Mouse (Mus musculus): ENCODE data around the gene Eif4b. TPM values are rescaled to one million over a fixed set of nuclear protein-coding genes. Genes with fewer than 3 reads are reported as not detected.

Gene Eif4b
- polyA plus RNA-seq, 1 experiment from 2014 or later, result 98.8 TPM

DNA sequence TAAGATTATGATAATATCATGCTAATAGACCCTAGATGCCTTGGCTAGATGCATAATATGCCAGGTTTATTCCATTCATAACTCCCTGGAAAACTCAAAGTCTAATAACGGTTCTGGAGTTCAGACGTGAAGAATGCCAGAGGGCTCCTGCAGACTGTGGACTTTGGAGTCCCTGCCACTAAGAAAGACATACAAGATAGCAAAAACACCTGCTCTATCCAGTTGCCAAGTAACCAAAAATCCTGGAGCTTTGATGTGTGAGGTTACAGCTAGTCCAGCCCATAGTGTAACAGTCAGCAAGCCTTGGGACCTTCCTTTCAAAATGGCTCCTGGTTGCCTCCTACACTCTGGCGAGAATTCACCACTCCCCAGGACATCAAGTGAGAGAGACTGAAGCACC is 28.8 kb upstream of the Eif4b start:
- H3K4me3 ChIP-seq (replicated peaks; ENCODE audit: low read depth, low read length), result no peak overlapping the region
- H3K27ac ChIP-seq (replicated peaks; ENCODE audit: low read depth, low read length), result no peak overlapping the region
- no peaks in the 10 kb centered on the region for H3K27me3 ChIP-seq (ENCODE audit: control insufficient read depth, insufficient read depth, low read length)
- H3K36me3 ChIP-seq (ENCODE audit: control insufficient read depth, insufficient read depth, low read length), result no peaks in the 10 kb centered on the region
- ATAC-seq (ENCODE audit: low FRiP score, low TSS enrichment) (no peak), DNase-seq (no peak)
- H3K4me1 ChIP-seq (ENCODE audit: control insufficient read depth, insufficient read depth, low read length), result no peaks in the 10 kb centered on the region
- no peak overlapping the region for H3K9ac ChIP-seq (replicated peaks; ENCODE audit: low read length)
- no peaks in the 10 kb centered on the region for H3K9me3 ChIP-seq (ENCODE audit: control insufficient read depth, low read length)
- 75% methylated on average over 3 of the region's 3 CpGs for WGBS
- no peak overlapping the region for H3K4me2 ChIP-seq (ENCODE audit: low read length)

DNA sequence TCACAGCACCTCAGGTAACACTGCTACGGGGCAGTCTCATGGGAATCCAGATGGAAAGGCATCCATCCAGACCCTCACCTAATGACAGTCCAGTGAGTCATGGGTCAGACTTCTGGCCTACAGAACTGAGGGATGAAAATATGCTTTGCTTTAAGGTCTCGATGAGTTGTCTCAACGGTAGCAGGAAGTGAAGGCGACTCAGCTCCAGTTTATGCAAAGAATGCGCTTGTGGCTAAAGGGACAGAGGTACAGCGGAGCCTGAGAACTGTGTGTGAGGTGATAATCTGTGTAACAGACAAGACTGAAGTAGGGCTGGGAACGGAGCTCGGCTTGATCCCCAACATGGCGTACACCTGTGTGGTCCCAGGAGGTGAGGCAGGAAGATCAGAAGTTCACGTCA is 27.9 kb upstream of the Eif4b start:
- 90% methylated on average over 10 of the region's 10 CpGs for whole genome bisulfite sequencing
- H3K4me1 ChIP-seq (ENCODE audit: control insufficient read depth, insufficient read depth, low read length), result no peaks in the 10 kb centered on the region
- no peaks in the 10 kb centered on the region for H3K36me3 ChIP-seq (ENCODE audit: control insufficient read depth, insufficient read depth, low read length)
- no peak overlapping the region for H3K9ac ChIP-seq (replicated peaks; ENCODE audit: low read length)
- H3K27ac ChIP-seq (replicated peaks; ENCODE audit: low read depth, low read length), result no peak overlapping the region
- no peak for ATAC-seq (ENCODE audit: low FRiP score, low TSS enrichment)
- H3K4me3 ChIP-seq (replicated peaks; ENCODE audit: low read depth, low read length), result no peak overlapping the region
- no peaks in the 10 kb centered on the region for H3K9me3 ChIP-seq (ENCODE audit: control insufficient read depth, low read length)
- no peak for DNase-seq
- H3K4me2 ChIP-seq (ENCODE audit: low read length), result no peak overlapping the region
- H3K27me3 ChIP-seq (ENCODE audit: control insufficient read depth, insufficient read depth, low read length), result no peaks in the 10 kb centered on the region

DNA sequence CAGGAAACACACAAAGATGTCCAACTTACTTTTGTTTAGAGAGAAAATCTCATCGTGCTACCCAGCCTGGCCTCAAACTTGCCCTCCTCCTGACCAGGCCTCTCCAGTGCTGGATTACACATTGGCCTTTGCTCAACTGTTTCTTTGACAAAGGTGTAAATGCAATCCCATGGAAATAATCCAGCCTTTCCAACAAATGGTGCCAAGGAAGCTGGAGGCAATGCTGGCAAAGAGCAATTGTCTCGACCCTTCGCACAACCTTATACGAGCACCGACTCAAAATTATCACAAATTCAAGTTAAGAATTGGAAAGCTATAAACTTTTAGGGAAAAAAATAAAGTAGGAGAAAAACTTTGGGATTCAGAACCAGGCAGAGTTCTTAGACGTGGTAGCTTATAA is 25.6 kb upstream of the Eif4b start:
- WGBS, result 90% methylated on average over 6 of the region's 6 CpGs
- no peak for ATAC-seq (ENCODE audit: low FRiP score, low TSS enrichment)
- Histone ChIP-seq H3K4me1 (ENCODE audit: control insufficient read depth, insufficient read depth, low read length) (no peaks in the 10 kb centered on the region), H3K27me3 (ENCODE audit: control insufficient read depth, insufficient read depth, low read length) (no peaks in the 10 kb centered on the region), H3K27ac (replicated peaks; ENCODE audit: low read depth, low read length) (no peak overlapping the region), H3K9ac (replicated peaks; ENCODE audit: low read length) (no peak overlapping the region), H3K36me3 (ENCODE audit: control insufficient read depth, insufficient read depth, low read length) (no peaks in the 10 kb centered on the region), H3K4me3 (replicated peaks; ENCODE audit: low read depth, low read length) (no peak overlapping the region), H3K9me3 (ENCODE audit: control insufficient read depth, low read length) (no peaks in the 10 kb centered on the region), H3K4me2 (ENCODE audit: low read length) (no peak overlapping the region)
- DNase-seq, result no peak

DNA sequence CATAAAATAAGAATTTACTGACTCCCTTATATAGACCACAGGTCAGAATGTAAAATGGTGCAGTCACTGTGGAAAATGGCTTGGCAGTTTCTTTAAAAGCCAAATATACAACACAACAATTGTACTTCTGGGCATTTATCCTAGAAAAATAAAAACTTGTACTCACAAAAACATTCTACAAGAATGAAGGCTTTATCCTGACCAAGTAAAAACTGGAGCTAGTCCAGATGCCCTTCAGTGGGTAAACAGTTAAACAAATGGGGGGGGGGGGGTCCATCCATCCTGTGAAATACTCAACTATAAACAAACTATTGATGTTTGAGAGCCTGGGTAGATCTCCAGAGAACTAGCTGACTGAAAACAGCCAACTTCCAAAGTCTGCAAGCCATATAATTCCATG is 23.7 kb upstream of the Eif4b start:
- Histone ChIP-seq H3K4me2 (ENCODE audit: low read length) (no peak overlapping the region), H3K36me3 (ENCODE audit: control insufficient read depth, insufficient read depth, low read length) (no peaks in the 10 kb centered on the region), H3K27me3 (ENCODE audit: control insufficient read depth, insufficient read depth, low read length) (no peaks in the 10 kb centered on the region), H3K9me3 (ENCODE audit: control insufficient read depth, low read length) (no peaks in the 10 kb centered on the region), H3K9ac (replicated peaks; ENCODE audit: low read length) (no peak overlapping the region), H3K4me3 (replicated peaks; ENCODE audit: low read depth, low read length) (no peak overlapping the region), H3K4me1 (ENCODE audit: control insufficient read depth, insufficient read depth, low read length) (no peaks in the 10 kb centered on the region), H3K27ac (replicated peaks; ENCODE audit: low read depth, low read length) (no peak overlapping the region)
- ATAC-seq (ENCODE audit: low FRiP score, low TSS enrichment) (no peak), DNase-seq (no peak)

DNA sequence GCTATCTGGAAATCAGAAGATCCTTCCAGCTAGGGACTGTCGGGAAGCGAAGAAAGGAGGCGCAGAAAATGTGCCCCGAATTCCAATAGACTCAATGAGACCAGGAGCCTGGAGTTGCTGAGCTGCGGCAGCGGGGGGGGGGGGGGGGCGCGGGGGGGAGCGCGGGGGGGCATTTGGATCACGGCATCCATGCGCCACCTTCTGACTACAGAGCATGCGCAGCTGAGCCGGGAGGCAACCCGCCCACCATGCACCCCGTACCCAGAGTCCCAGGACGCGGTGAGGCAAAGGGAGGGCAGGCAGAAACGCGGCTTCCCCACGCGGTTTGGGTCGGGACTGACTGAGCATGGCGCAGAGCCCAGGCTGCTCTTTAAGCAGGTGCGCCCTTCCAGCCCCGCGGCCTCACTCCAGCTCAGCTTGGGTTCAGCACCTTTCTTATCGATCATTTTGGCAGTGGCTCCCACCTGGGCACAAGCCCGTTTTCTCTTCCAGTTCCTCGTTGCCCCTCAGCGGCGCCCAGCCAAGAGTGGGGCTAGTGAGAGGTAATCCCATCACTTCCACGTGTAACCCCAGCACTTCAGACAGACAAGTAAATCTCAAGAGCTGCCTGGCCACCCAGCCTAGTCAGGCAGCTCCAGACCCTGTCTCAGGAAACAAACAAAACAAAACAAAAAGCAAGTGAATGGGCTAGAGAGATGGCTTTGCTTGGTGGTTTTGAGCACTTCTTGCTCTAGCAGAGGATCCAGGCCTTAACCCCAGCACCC is 21.5 kb upstream of the Eif4b start:
- no peaks in the 10 kb centered on the region for H3K9me3 ChIP-seq (ENCODE audit: control insufficient read depth, low read length)
- H3K4me1 ChIP-seq (ENCODE audit: control insufficient read depth, insufficient read depth, low read length), result no peaks in the 10 kb centered on the region
- H3K4me2 ChIP-seq (ENCODE audit: low read length), result peak overlapping the region; percentile 66
- DNase-seq (peak; percentile 85), ATAC-seq (ENCODE audit: low FRiP score, low TSS enrichment) (peak; percentile 48; the same call in 1 of the 2 replicates)
- under 1% methylated on average over 32 of the region's 33 CpGs for WGBS
- no peaks in the 10 kb centered on the region for H3K36me3 ChIP-seq (ENCODE audit: control insufficient read depth, insufficient read depth, low read length)
- H3K9ac ChIP-seq (replicated peaks; ENCODE audit: low read length), result peak overlapping the region; percentile 64
- H3K4me3 ChIP-seq (replicated peaks; ENCODE audit: low read depth, low read length), result peak overlapping the region; percentile 51
- peak overlapping the region; percentile 69 for H3K27ac ChIP-seq (replicated peaks; ENCODE audit: low read depth, low read length)
- no peaks in the 10 kb centered on the region for H3K27me3 ChIP-seq (ENCODE audit: control insufficient read depth, insufficient read depth, low read length)

DNA sequence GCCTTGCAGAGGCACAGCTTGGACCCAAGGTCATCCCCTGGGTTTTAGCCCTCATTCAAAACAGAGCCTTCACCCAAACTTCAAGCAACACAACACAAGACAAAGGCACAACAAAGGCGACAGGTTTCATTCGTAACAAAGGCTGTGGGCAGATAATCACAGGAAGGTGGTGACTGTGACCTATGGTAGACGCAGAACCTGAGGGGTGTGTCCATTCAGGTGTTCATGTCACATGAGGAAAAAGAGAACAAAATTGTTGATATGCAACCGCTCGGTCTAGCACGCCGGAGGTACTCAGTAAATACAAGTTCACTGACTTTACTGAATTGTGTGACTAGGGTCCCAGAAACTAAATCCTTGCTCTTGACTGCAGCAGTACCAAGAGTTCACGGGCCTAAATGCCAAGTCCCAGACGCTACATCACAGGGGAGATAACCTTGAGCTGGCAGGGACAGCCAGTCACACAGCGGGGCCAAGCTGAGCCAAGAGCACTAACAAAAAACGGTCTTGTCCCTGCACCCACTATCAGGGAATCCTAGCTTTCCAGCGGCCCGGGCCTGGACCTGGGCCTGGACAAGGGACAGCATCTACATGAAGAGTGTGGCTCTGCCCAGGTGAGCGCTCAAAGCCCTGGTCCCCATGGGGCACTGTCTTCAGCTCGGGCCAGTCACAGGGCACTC is 16.9 kb upstream of the Eif4b start:
- no peak overlapping the region for H3K4me2 ChIP-seq (ENCODE audit: low read length)
- no peaks in the 10 kb centered on the region for H3K9me3 ChIP-seq (ENCODE audit: control insufficient read depth, low read length)
- ATAC-seq (ENCODE audit: low FRiP score, low TSS enrichment) (no peak), DNase-seq (no peak)
- no peak overlapping the region for H3K27ac ChIP-seq (replicated peaks; ENCODE audit: low read depth, low read length)
- no peaks in the 10 kb centered on the region for H3K36me3 ChIP-seq (ENCODE audit: control insufficient read depth, insufficient read depth, low read length)
- no peaks in the 10 kb centered on the region for H3K27me3 ChIP-seq (ENCODE audit: control insufficient read depth, insufficient read depth, low read length)
- H3K4me3 ChIP-seq (replicated peaks; ENCODE audit: low read depth, low read length), result no peak overlapping the region
- H3K9ac ChIP-seq (replicated peaks; ENCODE audit: low read length), result no peak overlapping the region
- 90% methylated on average over 15 of the region's 15 CpGs for WGBS
- no peaks in the 10 kb centered on the region for H3K4me1 ChIP-seq (ENCODE audit: control insufficient read depth, insufficient read depth, low read length)

DNA sequence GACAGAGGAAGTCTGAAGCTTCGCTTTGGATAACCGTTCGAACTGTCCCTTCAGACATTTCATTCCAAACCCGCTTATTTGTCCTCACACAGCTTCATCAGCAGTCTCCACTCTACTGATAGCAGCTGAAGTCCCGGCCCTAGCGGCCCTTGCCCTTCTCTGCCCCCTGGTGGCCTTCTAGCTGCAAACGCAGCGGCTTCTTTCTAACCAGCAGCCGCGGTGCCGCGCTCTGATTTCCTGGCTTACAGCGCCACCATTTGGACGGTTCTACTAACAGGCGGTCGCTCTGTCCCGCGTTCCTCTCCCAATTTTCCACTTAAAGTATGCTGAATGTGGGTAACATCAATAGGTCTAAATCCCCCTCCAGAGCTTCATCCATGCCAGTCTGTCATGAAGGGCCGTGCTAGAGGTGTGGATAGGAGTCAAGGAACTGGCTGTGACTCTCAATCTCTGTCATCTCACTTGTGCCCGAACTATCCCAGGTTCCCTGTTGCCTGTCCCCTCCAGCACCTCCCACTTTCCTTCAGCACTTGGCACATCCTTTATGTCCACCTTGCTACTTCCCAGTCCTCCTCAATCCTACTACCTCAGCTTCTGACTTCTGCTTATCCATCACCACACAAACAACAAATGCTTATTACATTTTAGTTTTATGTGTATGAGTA is 7.8 kb upstream of the Eif4b start:
- 7% methylated on average over 20 of the region's 20 CpGs for WGBS
- H3K9me3 ChIP-seq (ENCODE audit: control insufficient read depth, low read length), result no peaks in the 10 kb centered on the region
- H3K27ac ChIP-seq (replicated peaks; ENCODE audit: low read depth, low read length), result no peak overlapping the region
- H3K4me3 ChIP-seq (replicated peaks; ENCODE audit: low read depth, low read length), result no peak overlapping the region
- H3K9ac ChIP-seq (replicated peaks; ENCODE audit: low read length), result no peak overlapping the region
- DNase-seq (peak; percentile 98), ATAC-seq (ENCODE audit: low FRiP score, low TSS enrichment) (peak; percentile 67; the same call in 1 of the 2 replicates)
- H3K4me2 ChIP-seq (ENCODE audit: low read length), result no peak overlapping the region
- no peaks in the 10 kb centered on the region for H3K36me3 ChIP-seq (ENCODE audit: control insufficient read depth, insufficient read depth, low read length)
- H3K27me3 ChIP-seq (ENCODE audit: control insufficient read depth, insufficient read depth, low read length), result peaks cover 4% of the 10 kb centered on the region
- H3K4me1 ChIP-seq (ENCODE audit: control insufficient read depth, insufficient read depth, low read length), result no peaks in the 10 kb centered on the region

DNA sequence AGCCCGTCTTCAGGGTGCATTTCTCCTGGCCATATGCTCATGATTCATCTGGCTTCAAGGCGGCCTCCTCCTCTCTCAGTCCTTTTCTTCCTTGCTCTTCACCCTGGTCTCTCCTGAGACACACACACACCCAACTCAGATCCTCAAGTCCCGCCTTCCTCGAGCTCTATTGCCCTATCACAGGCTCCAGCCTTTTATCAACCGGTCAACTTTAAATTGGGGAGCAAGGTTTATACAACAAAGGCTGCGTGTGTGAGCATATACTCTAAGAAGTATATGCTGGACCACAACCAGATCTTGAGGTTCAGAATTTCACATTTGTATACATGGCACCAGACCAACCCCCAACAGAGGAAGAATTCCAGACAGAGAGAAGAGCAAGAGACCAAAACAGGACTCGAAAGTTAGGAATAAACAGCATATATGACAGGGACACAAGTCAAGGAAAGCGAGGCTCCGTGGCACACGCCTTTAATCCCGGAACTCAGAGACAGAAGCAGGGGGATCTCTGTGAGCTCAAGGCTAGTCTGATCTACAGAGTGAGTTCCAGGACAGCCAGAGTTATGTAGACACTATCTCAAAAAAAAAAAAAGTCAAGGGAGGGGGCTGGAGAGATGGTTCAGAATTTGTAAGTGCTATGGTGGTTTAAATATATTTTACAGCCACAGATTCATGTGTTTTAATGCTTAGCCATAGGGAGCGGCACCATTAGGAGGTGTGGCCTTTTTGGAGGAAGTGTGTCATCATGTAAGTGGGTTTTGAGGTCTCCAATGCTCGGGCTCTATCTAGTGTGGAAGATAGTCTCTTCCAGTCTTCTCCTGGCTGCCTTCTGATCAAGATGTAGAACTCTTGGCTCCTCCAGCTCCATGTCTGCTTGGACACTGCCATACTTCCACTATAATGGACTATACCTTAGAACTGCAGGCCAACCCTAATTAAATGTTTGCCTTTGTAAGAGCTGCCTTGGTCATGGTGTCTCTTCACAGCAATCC is 2.8 kb upstream of the Eif4b start:
- Histone ChIP-seq H3K9ac (replicated peaks; ENCODE audit: low read length) (no peak overlapping the region), H3K36me3 (ENCODE audit: control insufficient read depth, insufficient read depth, low read length) (no peaks in the 10 kb centered on the region), H3K9me3 (ENCODE audit: control insufficient read depth, low read length) (no peaks in the 10 kb centered on the region), H3K27ac (replicated peaks; ENCODE audit: low read depth, low read length) (no peak overlapping the region), H3K4me1 (ENCODE audit: control insufficient read depth, insufficient read depth, low read length) (peaks cover 15% of the 10 kb centered on the region), H3K27me3 (ENCODE audit: control insufficient read depth, insufficient read depth, low read length) (peaks cover 4% of the 10 kb centered on the region), H3K4me3 (replicated peaks; ENCODE audit: low read depth, low read length) (no peak overlapping the region), H3K4me2 (ENCODE audit: low read length) (no peak overlapping the region)
- ATAC-seq (ENCODE audit: low FRiP score, low TSS enrichment) (no peak), DNase-seq (no peak)
- 69% methylated on average over 13 of the region's 13 CpGs for WGBS

All from midbrain, embryonic 14.5 days (tissue).